Mouse (Mus musculus) urinary bladder, postnatal 25 days (tissue): ENCODE data around the gene Ufsp1.
"Not testable (repeated sequence)": the region's sequence is repeated elsewhere in the genome, so short reads cannot be mapped to it uniquely, and the experiment has no call there.

Experiments
- DNase-seq: peaks from one replicate; pipeline ENCODE4 v3.0.0; 2022; ENCODE audit warnings: low spot score

Ufsp1 gene

DNA sequence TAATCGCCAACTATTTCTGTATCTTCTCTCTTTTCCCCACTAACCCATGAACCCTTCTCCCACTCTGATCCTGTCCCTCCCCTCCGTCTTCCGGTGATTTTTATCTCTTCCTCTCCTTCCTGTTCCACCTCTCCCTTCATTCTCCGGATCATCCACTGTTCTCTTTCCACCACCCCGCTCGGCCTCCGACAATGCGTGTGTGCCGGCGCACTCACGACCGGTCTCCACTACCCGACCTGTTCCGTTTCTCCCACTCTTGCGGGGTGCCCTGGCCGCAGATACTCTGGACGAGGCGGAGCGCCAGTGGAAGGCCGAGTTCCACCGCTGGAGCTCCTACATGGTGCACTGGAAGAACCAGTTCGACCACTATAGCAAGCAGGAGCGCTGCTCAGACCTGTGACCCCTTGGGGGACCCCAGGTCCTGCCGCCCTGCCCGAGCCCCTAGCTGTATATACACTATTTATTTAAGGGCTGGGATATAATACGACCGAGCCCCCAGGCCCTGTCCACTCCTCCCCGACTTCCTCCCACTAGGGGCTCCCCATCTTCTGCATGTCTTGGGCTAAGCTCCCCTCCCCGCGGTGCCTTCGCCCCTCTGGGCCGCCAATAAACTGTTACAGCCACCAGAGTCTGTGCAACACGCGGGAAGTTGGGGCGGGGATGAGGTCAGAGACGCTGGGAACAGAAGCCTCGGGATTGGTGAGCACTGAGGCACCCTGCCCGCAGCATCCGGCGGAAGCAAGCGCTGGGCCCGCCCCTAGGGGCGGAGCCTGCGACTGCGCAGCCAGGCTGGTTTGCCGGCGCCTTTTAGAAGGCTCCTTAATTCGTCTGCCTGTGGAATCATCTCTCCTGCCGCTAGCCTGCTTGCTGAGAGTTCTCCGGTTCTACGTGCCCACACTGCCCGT lies at the start of gene Ufsp1:
Ufsp1 (plus strand) TSS at position 791 of the 905 bp plus-strand sequence.
- peak; percentile 90 for DNase-seq

DNA sequence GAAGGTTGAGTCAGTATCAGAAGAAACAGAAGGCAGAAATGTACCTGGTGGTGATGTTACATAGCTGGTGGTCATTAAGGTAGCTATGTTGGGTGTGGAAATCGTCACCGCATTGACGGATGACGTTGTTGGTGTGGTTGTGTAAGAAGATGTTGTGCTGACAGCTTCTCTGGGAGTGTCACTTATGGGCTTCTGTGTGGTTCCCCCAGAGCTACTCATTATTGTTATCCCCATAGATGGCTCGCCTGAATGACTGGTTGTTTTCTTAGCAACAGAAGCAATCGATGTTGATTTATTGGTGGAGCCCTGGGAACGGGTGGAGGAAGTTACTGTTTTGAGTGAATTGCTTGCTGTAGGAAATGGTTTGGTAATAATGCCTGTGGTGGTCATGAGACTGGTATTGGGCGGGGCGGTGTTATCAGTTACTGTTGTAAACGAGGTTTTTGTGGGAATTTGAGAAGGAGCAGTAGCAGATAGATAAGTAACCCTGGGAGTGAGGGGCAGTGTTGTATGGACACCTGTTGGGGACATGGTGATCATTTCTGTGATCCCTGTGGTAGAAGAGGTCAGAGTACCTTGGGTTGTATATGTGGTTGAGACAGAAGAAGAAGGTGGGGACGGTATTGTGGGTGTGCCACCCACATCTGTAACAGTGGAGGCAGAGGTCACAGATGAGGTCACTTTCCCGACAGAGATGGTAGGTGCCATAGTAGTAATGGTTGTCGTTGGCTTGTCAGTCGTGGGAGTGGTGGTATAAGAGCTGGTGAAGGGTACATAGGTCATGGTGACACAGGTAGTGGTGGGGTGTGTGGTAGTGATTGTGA lies 30.3 kb upstream of the Ufsp1 start:
- no peak for DNase-seq

DNA sequence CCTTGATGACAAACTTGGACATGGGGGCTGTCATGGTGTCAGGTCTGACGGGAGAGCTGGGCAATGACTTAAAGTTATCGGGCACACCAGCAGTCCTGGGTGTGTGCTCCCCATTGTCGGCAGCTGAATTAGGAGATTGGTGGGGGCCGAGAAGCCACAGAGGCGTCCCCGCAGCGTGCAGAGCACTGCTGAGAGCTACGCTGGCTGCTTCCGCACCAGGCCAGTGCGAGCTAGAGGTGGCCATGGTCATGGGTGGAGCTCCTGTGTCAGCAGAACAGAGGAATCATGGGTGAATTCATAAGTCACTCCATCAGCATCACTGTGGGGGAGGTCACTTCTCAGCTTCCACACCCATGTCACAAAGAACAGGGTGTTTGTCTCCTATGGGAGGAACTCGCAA lies 29.6 kb upstream of the Ufsp1 start:
- DNase-seq = no peak

DNA sequence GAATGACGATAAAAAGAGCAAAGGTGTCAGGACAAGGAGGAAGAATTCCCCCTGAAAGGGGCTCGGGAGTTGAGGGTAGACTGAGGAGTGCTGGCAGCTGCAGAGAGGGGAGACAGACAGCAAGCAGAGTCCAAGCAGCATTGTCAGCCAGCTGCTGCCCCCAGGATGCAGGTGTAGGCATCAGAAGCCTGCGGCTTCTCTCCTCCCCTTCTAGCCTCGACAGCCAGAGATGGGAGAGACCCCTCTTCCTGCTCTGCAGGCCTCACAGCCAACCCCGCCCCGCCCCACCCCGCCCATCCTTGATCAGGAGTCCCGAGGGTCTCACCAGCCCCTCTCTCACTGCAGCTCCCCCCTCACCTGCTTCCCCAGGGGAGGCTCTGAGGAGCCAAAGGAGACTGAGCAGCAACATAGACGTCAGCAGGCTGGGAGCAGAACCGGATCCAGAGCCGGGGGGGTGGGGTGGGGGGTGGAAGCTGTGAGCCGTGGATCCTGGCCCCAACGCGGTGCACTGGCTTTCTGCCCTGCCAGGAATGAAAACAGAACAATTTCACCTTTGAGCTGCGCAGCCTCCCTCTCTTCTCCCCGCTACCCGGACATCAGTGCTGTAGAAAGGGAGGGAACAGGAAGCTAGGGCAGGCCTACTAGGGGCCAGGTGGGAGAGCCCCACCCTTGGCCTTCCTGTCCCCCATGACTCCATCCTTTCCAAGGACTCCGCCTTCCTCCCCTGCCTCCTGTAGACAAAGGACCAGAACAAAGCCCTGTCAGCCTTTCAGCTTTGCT lies 26.1 kb upstream of the Ufsp1 start:
- no peak for DNase-seq

DNA sequence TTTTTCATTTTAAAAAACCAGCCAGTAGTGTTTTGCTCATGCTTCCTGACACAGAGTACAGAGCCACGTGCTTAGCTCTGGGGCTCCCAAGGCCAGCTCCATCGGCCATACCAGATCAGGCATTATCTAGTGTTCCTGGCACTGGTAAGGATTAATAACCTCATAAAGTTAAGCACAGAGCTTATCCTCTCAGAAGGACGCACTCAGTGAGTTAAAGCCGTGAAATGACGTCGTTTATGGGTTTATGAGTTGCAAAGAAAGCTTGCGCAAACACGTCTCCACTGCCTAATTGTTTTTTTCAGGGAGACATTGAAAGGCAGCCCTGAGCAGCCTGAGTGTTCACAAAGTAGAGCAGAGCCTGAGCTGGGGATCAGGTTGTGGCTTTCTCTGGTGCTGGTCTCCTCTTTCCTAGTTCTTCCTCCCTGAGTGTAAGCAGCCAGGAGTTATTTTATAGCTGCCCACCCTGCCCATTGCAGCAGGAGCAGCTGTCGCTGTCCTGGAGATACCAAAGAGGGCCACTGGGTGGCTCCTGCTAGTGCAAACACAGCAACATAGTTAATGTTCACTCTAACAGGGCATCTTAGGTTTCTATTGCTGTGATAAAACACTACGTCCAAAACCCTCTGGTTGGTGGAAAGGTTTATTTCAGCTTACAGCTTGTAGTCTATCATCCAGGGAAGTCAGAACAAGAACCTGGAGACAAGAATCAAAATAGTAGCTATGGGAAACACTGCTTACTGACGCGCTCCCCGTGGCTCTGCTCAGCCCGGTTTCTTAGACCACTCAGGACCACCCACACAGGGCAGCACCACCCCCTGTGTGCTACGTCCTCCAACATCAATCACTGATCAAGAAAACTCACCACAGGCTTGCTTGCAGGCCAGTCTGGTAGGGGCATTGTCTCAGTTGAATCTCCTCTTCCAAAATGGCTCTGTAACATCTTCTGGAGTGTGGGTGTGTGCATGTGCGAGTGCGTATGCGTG lies 16.8 kb upstream of the Ufsp1 start:
- DNase-seq = no peak

DNA sequence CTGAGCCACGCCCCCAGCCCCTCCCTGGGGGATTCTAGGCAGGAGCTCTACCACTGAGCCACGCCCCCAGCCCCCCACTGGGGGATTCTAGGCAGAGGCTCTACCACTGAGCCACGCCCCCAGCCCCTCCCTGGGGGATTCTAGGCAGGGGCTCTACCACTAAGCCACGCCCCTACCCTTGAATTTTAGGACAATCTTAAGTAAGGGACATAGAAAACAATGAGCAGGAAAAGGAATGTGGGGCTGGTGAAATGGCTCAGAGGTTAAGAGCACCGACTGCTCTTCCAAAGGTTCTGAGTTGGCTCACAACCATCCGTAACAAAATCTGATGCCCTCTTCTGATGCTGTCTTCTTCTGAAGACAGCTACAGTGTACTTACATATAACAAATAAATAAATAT lies 10.0 kb upstream of the Ufsp1 start:
- not testable (repeated sequence) for DNase-seq

DNA sequence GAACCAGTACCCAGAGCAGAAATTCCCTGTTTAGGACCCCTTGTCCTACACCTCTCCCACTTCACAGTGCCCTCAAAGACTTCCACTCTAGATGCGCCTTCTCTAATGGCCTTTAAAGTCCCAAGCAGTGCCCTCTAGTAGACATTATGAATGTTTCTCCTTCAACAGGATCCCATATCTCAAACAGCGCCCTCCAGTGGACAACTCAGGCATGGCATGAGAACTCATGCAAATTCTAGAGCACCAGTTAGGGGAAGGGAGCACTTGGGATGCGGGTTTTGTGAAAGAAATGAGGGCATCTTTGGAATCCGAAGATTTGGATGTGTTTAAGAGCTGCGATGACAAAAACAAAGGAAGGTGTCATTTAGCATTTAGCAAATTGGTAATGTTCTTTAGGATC lies 9.4 kb upstream of the Ufsp1 start:
- peak; percentile 38 for DNase-seq

DNA sequence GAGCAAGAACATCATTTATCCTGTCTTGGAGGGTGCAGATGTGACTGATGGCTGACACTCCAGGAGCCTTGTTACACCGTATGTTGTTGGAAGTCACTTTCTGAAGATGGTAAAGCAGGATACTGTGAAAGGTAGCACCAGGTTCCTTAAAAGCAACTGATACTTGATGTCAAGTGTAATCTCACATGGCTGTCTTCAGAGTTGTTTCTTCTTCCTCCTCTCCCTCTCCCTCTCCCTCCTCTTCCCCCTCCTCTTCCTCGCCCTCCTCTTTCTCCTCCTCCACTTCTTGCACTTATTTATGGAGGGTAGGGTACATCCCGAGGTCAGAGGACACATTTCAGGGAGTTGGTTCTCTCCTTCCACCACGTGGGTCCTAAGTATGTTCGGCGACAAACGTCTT lies 8.4 kb upstream of the Ufsp1 start:
- DNase-seq = no peak

DNA sequence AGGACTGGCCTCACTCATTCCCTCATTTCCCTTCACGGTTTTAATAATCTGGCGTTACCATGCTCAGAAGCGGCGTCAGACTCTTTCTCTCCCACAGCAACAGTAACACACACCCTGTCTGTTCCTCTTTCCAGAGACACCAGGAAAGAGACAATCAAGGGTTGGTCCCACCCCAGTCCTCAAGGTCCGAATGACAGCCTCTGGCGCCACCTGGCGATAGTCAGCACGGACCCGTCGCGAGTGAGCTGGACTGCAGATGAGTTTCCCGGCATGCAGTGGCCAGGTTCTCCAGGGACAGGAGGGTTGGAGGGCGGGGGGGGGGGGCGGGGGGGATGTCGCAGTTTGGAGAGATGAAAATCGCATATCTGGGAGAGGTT lies 7.8 kb upstream of the Ufsp1 start:
- DNase-seq = peak; percentile 87

DNA sequence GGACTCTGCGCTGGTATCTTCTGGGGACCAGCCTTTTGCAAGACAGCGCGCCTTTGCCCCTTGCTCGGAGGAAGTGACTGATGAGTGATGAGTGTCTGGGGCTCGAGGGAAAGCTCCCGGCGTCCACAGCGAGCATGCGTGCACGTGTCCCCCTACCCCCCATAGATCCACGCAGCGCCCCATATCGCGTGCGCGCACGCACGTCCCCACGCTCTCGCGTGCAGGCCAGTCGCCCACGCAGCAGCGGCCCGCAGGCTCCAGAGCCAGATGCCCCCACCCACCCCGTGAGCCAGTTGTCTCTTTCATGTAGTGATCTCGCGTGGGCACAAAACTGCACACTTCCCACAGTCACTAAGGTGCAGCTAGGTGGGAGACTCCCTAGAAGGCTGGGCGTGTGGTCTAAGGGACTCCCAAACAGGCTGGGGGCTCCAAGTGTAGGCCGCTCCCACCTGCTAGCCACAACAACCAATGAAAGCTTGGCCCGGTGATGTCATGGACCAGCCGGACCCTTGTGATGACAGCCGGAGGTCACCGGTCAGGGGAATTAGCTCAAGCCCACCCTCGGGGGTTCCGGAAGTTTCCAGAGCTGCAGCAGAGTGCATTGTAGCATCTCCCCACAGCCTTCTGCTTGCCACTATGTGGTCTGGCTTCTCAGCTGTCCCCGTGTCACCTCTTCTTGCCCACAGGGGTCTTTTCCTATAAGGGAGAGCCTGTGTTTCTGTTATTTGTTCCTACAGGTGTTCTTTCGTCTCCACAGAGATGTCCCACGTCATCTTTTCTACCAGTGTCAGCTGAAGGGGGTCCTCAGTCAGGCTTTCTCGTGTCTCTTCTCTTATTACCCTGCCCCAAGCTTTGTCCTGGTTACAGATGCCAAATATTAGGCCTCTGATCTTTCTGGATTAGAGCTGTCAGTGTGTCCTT lies 7.1 kb upstream of the Ufsp1 start, which contains the start of gene Ache:
Ache (plus strand) TSS at position 488 of the 921 bp plus-strand sequence.
- DNase-seq = no peak

DNA sequence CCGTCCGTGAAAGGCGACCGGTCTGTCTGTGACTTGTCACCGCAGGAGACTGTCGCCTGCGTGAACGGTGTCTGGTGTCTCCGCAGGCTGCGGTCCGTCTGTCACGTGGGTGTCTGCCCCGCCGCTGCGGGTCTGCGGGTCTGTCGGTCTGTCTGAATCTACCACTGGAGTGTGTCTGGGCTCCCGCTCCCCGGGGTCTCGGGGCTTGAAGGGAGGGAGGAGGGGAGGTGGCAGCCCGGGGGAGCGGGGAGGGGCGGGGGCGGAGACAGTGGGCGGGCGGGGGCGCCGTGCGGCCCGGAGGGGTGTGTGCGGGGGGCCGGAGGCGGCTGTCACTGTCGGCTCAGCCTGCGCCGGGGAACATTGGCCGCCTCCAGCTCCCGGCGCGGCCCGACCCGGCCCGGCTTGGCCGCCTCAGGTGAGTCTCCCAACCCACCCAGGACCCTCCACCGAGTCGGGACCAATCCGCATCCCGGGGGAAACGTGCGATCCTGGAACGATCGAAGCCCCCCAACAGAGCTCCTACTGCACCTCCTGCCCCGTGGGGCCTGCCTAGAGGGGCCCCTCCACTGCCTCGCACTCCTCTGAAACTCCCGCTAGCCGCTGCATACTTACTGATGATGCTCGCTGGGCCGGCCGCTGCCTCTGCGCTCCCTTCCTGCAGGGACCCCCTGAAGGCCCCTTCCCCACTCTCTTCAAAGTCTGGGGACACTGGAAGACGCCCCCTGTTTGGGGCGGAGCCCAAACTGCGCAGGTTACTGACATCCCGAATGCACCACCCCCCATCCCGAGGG lies 6.3 kb upstream of the Ufsp1 start:
- no peak for DNase-seq

DNA sequence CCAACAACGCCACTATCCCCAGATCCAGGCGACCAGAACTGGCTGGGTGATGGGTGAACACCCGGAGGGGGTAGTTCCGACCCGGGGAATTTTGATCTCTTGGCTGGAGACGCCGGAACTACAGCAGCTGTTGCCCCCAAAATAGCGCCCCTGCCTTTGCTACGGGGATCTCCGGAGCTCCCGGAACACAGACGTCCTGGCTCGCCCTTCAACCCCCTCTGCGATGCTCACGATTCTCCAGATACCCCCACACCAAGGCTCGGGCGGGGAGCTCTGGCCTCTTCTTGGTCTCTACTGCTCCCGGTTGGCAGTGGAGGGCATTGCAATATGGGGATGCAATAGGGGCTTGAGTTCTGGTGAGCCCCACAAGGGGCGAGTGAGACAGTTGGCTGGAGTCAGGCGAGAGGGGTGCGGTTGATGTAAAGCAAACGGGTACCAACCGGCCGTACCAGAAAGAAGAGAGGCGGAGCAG lies 5.4 kb upstream of the Ufsp1 start:
- DNase-seq = no peak

DNA sequence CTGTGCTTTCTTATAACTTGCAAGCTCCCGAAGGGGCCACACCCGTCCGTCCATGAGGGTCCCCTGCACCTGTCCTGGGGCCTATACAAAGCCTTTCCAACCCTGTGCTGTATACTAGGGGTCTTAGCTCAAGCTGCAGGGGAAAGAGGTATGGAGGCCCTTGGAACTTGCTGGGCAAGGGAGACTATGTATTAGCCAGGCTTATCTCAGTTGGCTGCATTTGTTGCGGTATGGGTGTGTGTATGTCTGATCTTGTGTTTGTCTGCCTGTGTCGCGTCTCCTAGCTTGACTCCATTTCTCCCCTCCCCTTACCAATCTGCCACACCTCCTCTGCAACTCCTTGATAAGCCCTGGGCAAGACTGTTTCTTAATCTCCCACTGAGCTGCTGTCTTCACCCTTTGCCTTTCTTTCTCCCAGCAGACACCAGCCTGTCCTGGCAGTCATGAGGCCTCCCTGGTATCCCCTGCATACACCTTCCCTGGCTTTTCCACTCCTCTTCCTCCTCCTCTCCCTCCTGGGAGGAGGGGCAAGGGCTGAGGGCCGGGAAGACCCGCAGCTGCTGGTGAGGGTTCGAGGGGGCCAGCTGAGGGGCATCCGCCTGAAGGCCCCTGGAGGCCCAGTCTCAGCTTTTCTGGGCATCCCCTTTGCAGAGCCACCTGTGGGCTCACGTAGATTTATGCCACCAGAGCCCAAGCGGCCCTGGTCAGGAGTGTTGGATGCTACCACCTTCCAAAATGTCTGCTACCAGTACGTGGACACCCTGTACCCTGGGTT lies 4.7 kb upstream of the Ufsp1 start:
- no peak for DNase-seq

DNA sequence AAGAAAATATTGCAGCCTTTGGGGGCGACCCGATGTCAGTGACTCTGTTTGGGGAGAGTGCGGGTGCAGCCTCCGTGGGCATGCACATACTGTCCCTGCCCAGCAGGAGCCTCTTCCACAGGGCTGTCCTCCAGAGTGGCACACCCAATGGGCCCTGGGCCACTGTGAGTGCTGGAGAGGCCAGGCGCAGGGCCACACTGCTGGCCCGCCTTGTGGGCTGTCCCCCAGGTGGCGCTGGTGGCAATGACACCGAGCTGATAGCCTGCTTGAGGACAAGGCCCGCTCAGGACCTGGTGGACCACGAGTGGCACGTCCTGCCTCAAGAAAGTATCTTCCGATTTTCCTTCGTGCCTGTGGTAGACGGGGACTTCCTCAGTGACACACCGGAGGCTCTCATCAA lies 3.8 kb upstream of the Ufsp1 start:
- DNase-seq = peak; percentile 52

DNA sequence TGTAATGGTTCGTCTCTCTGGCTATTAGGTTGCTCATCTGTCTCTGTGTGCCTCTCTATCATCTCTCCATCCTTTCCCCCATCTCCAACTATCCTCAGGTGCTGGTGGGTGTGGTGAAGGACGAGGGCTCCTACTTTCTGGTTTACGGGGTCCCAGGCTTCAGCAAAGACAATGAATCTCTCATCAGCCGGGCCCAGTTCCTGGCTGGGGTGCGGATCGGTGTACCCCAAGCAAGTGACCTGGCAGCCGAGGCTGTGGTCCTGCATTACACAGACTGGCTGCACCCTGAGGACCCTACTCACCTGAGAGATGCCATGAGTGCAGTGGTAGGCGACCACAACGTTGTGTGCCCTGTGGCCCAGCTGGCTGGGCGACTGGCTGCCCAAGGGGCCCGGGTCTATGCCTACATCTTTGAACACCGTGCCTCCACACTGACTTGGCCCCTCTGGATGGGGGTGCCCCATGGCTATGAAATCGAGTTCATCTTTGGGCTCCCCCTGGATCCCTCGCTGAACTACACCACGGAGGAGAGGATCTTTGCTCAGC lies 3.0 kb upstream of the Ufsp1 start:
- DNase-seq = no peak

DNA sequence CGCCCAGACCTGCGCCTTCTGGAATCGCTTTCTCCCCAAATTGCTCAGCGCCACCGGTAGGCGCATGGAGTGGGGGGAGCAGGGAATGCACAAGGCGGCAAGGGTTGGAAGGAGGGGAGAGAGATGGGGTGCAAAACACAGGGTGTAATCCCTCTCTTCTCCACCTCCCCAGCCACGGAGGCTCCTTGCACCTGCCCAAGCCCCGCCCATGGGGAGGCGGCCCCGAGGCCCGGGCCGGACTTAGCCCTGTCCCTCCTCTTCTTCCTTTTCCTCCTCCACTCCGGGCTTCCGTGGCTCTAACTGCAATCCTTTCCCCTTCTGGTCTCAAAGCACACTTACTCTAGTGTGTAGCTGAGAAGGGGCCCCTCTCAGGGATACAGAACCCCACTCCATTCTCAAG lies 1.1 kb upstream of the Ufsp1 start:
- peak; percentile 76 for DNase-seq

DNA sequence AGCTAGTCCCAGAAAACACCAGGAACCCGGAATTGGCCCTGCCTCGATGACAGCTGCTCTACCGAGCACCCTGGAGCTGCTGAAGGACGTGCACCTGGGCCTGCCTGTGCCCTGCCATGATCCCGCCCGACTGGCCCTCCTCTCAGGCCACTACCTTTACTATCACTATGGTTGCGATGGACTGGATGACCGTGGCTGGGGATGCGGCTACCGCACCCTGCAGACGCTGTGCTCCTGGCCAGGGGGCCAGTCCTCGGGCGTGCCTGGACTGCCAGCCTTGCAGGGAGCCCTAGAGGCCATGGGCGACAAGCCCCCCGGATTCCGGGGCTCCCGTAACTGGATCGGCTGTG lies 290 bp downstream of the Ufsp1 start:
- no peak for DNase-seq

DNA sequence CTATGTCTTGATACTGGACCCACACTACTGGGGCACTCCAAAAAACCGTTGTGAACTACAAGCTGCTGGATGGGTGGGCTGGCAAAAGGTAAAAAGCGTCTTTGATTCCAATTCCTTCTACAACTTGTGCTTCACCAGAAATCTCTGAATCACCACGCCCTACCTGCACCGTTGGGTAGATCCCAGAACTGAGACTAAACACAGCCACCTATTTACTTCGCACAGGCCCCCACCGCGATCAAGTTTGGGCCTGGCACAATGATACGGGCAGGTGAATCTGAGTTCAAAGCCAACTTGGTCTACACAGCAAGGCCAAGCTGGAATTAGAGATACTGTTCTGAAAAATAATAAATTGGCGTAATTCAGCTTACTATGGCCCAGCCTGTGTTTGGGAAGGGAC lies 867 bp downstream of the Ufsp1 start:
- DNase-seq = no peak
